Mouse (Mus musculus) CH12.LX (cell line): ENCODE results near the gene Rbm3. TPM values are rescaled to one million over a fixed set of nuclear protein-coding genes. Genes with fewer than 3 reads are reported as not detected.

Experiments used
- DNase-seq: peaks from one replicate; pipeline ENCODE4 v3.0.0-alpha.2; 2013; ENCODE audit errors: extremely low read depth
- H3K27ac ChIP-seq: 2 replicates; pipeline ENCODE4 v1.5.1; 2012; ENCODE audit warnings: low read depth, mild to moderate bottlenecking, control low read depth, moderate library complexity; ENCODE audit not compliant: insufficient read depth
- H3K27me3 ChIP-seq: replicated peaks from 2 replicates; pipeline ENCODE3; 2012; ENCODE audit warnings: inconsistent platforms
- H3K36me3 ChIP-seq, 2 experiments: replicated peaks in 1 of 2; 2 replicates each; pipeline versions ENCODE3 to v1.6.1; 2012; ENCODE audit warnings: inconsistent platforms in 1 of 2, low read length in 1 of 2, mild to moderate bottlenecking in 1 of 2, mixed read lengths in 1 of 2, moderate library complexity in 1 of 2; ENCODE audit not compliant: control insufficient read depth in 1 of 2, insufficient read depth in 1 of 2
- H3K4me1 ChIP-seq, 2 experiments: 2 replicates each; pipeline ENCODE4 v1.6.1; 2012; ENCODE audit warnings: inconsistent platforms in 1 of 2, moderate library complexity in 1 of 2; ENCODE audit not compliant: insufficient read depth in 2 of 2, control insufficient read depth in 1 of 2
- H3K4me2 ChIP-seq: 2 replicates; pipeline ENCODE4 v1.6.1; 2012; ENCODE audit warnings: low read depth, mild to moderate bottlenecking, control low read depth; ENCODE audit not compliant: poor library complexity, insufficient read depth, severe bottlenecking
- H3K4me3 ChIP-seq, 3 experiments: fragments of 150-350 bp in 1 of 3; sonication (generic) in 1 of 3; replicated peaks in 1 of 3; 2 replicates each; pipeline versions ENCODE3 to v1.5.1; 2011 to 2012; ENCODE audit warnings: low read depth in 2 of 3, low read length in 2 of 3, mild to moderate bottlenecking in 2 of 3, moderate library complexity in 2 of 3, control low read depth in 1 of 3, improper control_type of control experiment in 1 of 3, inconsistent platforms in 1 of 3, mixed read lengths in 1 of 3; ENCODE audit not compliant: poor library complexity in 1 of 3
- H3K79me2 ChIP-seq: replicated peaks from 2 replicates; pipeline ENCODE4 v1.6.1; 2012; ENCODE audit warnings: mild to moderate bottlenecking, moderate library complexity; ENCODE audit not compliant: control insufficient read depth, poor library complexity, insufficient read depth, severe bottlenecking; ENCODE audit errors: extremely low read depth
- H3K9ac ChIP-seq: 2 replicates; pipeline ENCODE4 v1.6.1; 2012; ENCODE audit warnings: low read depth, mild to moderate bottlenecking, control low read depth, moderate library complexity; ENCODE audit not compliant: insufficient read depth
- H3K9me3 ChIP-seq: replicated peaks from 2 replicates; pipeline ENCODE3; 2012; ENCODE audit warnings: low read length, inconsistent platforms, mixed read lengths
- BHLHE40 ChIP-seq: IDR thresholded peaks from 2 replicates; pipeline ENCODE4 v1.6.1; 2011; ENCODE audit warnings: mild to moderate bottlenecking, low read depth, low read length, improper control_type of control experiment
- CHD1 ChIP-seq: IDR thresholded peaks from 2 replicates; pipeline ENCODE4 v1.6.1; 2012; ENCODE audit warnings: low read depth, low read length, improper control_type of control experiment, inconsistent platforms
- CHD2 ChIP-seq: IDR thresholded peaks from 2 replicates; pipeline ENCODE4 v1.6.1; 2011; ENCODE audit warnings: low read length, improper control_type of control experiment
- CTCF ChIP-seq, 2 experiments: IDR thresholded peaks in 1 of 2; conservative IDR thresholded peaks in 1 of 2; 2 replicates each; pipeline ENCODE4 v1.5.1; 2011 to 2012; ENCODE audit warnings: low read depth in 2 of 2, low read length in 2 of 2, improper control_type of control experiment in 1 of 2, inconsistent platforms in 1 of 2, mild to moderate bottlenecking in 1 of 2, moderate library complexity in 1 of 2
- E2F4 ChIP-seq: IDR thresholded peaks from 2 replicates; pipeline ENCODE4 v1.6.1; 2011; ENCODE audit warnings: low read depth, low read length, improper control_type of control experiment; ENCODE audit not compliant: insufficient replicate concordance
- ELF1 ChIP-seq: IDR thresholded peaks from 2 replicates; pipeline ENCODE4 v1.6.1; 2014; ENCODE audit warnings: low read depth, mild to moderate bottlenecking, inconsistent platforms, low read length, improper control_type of control experiment
- EP300 ChIP-seq: IDR thresholded peaks from 2 replicates; pipeline ENCODE4 v1.6.1; 2011; ENCODE audit warnings: low read length, improper control_type of control experiment
- ETS1 ChIP-seq: conservative IDR thresholded peaks from 2 replicates; pipeline ENCODE4 v1.6.1; 2012; ENCODE audit warnings: low read depth, mild to moderate bottlenecking, inconsistent platforms, low read length, improper control_type of control experiment, moderate library complexity
- HCFC1 ChIP-seq: IDR thresholded peaks from 2 replicates; pipeline ENCODE4 v1.6.1; 2012; ENCODE audit warnings: low read depth, mild to moderate bottlenecking, inconsistent platforms, low read length, improper control_type of control experiment
- IRF4 ChIP-seq: IDR thresholded peaks from 2 replicates; pipeline ENCODE4 v1.6.1; 2014; ENCODE audit warnings: low read depth, mild to moderate bottlenecking, inconsistent platforms, low read length, improper control_type of control experiment
- JUN ChIP-seq: IDR thresholded peaks from 2 replicates; pipeline ENCODE4 v1.6.1; 2011; ENCODE audit warnings: low read depth, mild to moderate bottlenecking, low read length, improper control_type of control experiment, moderate library complexity; ENCODE audit not compliant: insufficient read depth
- JUND ChIP-seq: conservative IDR thresholded peaks from 2 replicates; pipeline ENCODE4 v1.6.1; 2011; ENCODE audit warnings: low read depth, low read length, improper control_type of control experiment
- KAT2A ChIP-seq: IDR thresholded peaks from 2 replicates; pipeline ENCODE4 v1.6.1; 2012; ENCODE audit warnings: low read length, improper control_type of control experiment, inconsistent platforms; ENCODE audit not compliant: insufficient replicate concordance
- MAFK ChIP-seq: IDR thresholded peaks from 2 replicates; pipeline ENCODE4 v1.6.1; 2011; ENCODE audit warnings: low read length, improper control_type of control experiment; ENCODE audit not compliant: insufficient replicate concordance
- MAX ChIP-seq: IDR thresholded peaks from 2 replicates; pipeline ENCODE4 v1.6.1; 2011; ENCODE audit warnings: low read length, improper control_type of control experiment
- MAZ ChIP-seq: IDR thresholded peaks from 2 replicates; pipeline ENCODE4 v1.6.1; 2012; ENCODE audit warnings: low read depth, mild to moderate bottlenecking, inconsistent platforms, low read length, improper control_type of control experiment, moderate library complexity
- MEF2A ChIP-seq: IDR thresholded peaks from 2 replicates; pipeline ENCODE4 v1.6.1; 2014; ENCODE audit warnings: low read depth, mild to moderate bottlenecking, inconsistent platforms, low read length, improper control_type of control experiment, borderline replicate concordance
- MXI1 ChIP-seq: IDR thresholded peaks from 2 replicates; pipeline ENCODE4 v1.6.1; 2011; ENCODE audit warnings: mild to moderate bottlenecking, low read depth, low read length, improper control_type of control experiment
- MYC ChIP-seq: IDR thresholded peaks from 2 replicates; pipeline ENCODE4 v1.6.1; 2011; ENCODE audit warnings: low read depth, mild to moderate bottlenecking, improper control_type of control experiment, low read length
- NELFE ChIP-seq: IDR thresholded peaks from 2 replicates; pipeline ENCODE4 v1.6.1; 2011; ENCODE audit warnings: low read depth, low read length, improper control_type of control experiment
- NRF1 ChIP-seq: IDR thresholded peaks from 2 replicates; pipeline ENCODE4 v1.6.1; 2014; ENCODE audit warnings: low read depth, mild to moderate bottlenecking, inconsistent platforms, low read length, improper control_type of control experiment, moderate library complexity
- POLR2A ChIP-seq: IDR thresholded peaks from 2 replicates; pipeline ENCODE4 v1.6.1; 2011; ENCODE audit warnings: low read depth, mild to moderate bottlenecking, improper control_type of control experiment, low read length
- POLR2AphosphoS2 ChIP-seq: IDR thresholded peaks from 2 replicates; pipeline ENCODE4 v1.6.1; 2011; ENCODE audit warnings: low read depth, low read length, improper control_type of control experiment
- RAD21 ChIP-seq: IDR thresholded peaks from 2 replicates; pipeline ENCODE4 v1.6.1; 2011; ENCODE audit warnings: low read depth, mild to moderate bottlenecking, low read length, improper control_type of control experiment, moderate library complexity
- SIN3A ChIP-seq: IDR thresholded peaks from 2 replicates; pipeline ENCODE4 v1.6.1; 2012; ENCODE audit warnings: low read length, improper control_type of control experiment, inconsistent platforms
- SMC3 ChIP-seq: IDR thresholded peaks from 2 replicates; pipeline ENCODE4 v1.6.1; 2011; ENCODE audit warnings: low read depth, low read length, improper control_type of control experiment
- TBP ChIP-seq: conservative IDR thresholded peaks from 2 replicates; pipeline ENCODE4 v1.6.1; 2011; ENCODE audit warnings: low read depth, low read length, improper control_type of control experiment
- TCF12 ChIP-seq: IDR thresholded peaks from 2 replicates; pipeline ENCODE4 v1.6.1; 2014; ENCODE audit warnings: low read depth, mild to moderate bottlenecking, inconsistent platforms, low read length, improper control_type of control experiment
- USF1 ChIP-seq: IDR thresholded peaks from 2 replicates; pipeline ENCODE4 v1.6.1; 2014; ENCODE audit warnings: low read depth, mild to moderate bottlenecking, inconsistent platforms, low read length, improper control_type of control experiment
- USF2 ChIP-seq: conservative IDR thresholded peaks from 2 replicates; pipeline ENCODE4 v1.6.1; 2011; ENCODE audit warnings: low read depth, low read length, improper control_type of control experiment
- ZC3H11A ChIP-seq: IDR thresholded peaks from 2 replicates; pipeline ENCODE4 v1.6.1; 2012; ENCODE audit warnings: low read depth, mild to moderate bottlenecking, inconsistent platforms, low read length, improper control_type of control experiment
- ZMIZ1 ChIP-seq: IDR thresholded peaks from 2 replicates; pipeline ENCODE4 v1.6.1; 2012; ENCODE audit warnings: low read depth, mild to moderate bottlenecking, inconsistent platforms, low read length, improper control_type of control experiment
- dilution Hi-C: fragments of 300-500 bp; cut with MboI; formaldehyde crosslinking; loops from 2 replicates; pipeline ENCODE4 v1.14.3; 2020; ENCODE audit warnings: low sequenced_read_pairs; ENCODE audit not compliant: extremely low pct_unique_long_range_greater_than_20kb, extremely low pct_ligation_motif_present
- in situ Hi-C: fragments of 300-500 bp; cut with MboI; formaldehyde crosslinking; loops from 3 replicates; pipeline ENCODE4 v1.14.3; 2019; ENCODE audit warnings: low sequenced_read_pairs, low pct_ligation_motif_present, low pct_unique_long_range_greater_than_20kb, mixed read lengths
- polyA plus RNA-seq: library from polyadenylated mRNA; unstranded; fragments of >175 nt; gene quantifications from 2 replicates; pipeline ENCODE4 v1.2.1, GENCODE M21; 2012; ENCODE audit warnings: low read depth; ENCODE audit not compliant: insufficient read length
- total RNA-seq, 2 experiments: library from RNA; depleted of rRNA; stranded (reverse); fragments of 300-350 nt in 1 of 2; fragments of >200 nt in 1 of 2; gene quantifications; 2 replicates each; pipeline ENCODE4 v1.2.3; 2012 to 2014

Rbm3 gene
- total and polyA plus RNA-seq, 3 experiments: 681 to 2,152 (median 778) TPM

- Histone ChIP-seq H3K9ac (peak within 1 kb of the TSS; percentile 96), H3K27ac (peak within 1 kb of the TSS; percentile 97), H3K36me3 (peaks cover 28 to 41% of the 10 kb centered on the region in 2 experiments), H3K4me2 (peak within 1 kb of the TSS; percentile 67), H3K4me1 (peaks cover 4 to 11% of the 10 kb centered on the region in 2 experiments), H3K79me2 (no peaks in the 10 kb centered on the region), H3K4me3 (peak within 1 kb of the TSS; percentile 60 to 89 (median 67)), H3K27me3 (no peaks in the 10 kb centered on the region), H3K9me3 (no peaks in the 10 kb centered on the region)
- in situ Hi-C loops (no loop called here), dilution Hi-C loops (no loop called here)
- DNase-seq: peak; percentile 93
- TF ChIP-seq CHD1 (no peak), USF2 (no peak), SIN3A (peak; percentile 57; the same call in 1 of the 2 replicates), JUND (no peak), RAD21 (no peak), TBP (peak; percentile 76), CHD2 (peak; percentile 42; the same call in 1 of the 2 replicates), JUN (no peak), MAZ (0 out of 2 replicates have a peak, but pooled peaks have one; percentile 47), NRF1 (peak; percentile 93), BHLHE40 (no peak), E2F4 (no peak), SMC3 (no peak), EP300 (no peak), POLR2AphosphoS2 (no peak), MEF2A (no peak), ELF1 (no peak), MAFK (no peak), ZC3H11A (no peak), CTCF (conservative IDR thresholded peaks at IDR 0.05 in 1 of 2, IDR thresholded peaks at IDR 0.05 in 1 of 2; ENCODE audit: low read depth in 2 of 2, low read length in 2 of 2) (no peak), NELFE (peak; percentile 44; the same call in 1 of the 2 replicates), MYC (no peak), MAX (no peak; the same call in 1 of the 2 replicates), IRF4 (no peak), MXI1 (peak; percentile 83; the same call in 1 of the 2 replicates), ZMIZ1 (no peak), USF1 (no peak), KAT2A (no peak), HCFC1 (peak; percentile 60), TCF12 (0 out of 2 replicates have a peak, but pooled peaks have one; percentile 16), ETS1 (0 out of 2 replicates have a peak, but pooled peaks have one; percentile 4), POLR2A (peak; percentile 73)
These were observed 13.4 kb downstream of the Rbm3 start, which contains the start of gene Wdr13 for GRCm38 (mm10) chrX:8132017-8132976. TSS of gene Wdr13 (minus strand) at chrX:8132892.
